Mouse (Mus musculus) cerebellum, adult 11-12 months (tissue): Measurements from ENCODE around the gene Gtf3a.

Source experiments
- DNase-seq: peaks from one replicate; pipeline ENCODE4 v3.0.0; 2022

Gtf3a gene

DNA sequence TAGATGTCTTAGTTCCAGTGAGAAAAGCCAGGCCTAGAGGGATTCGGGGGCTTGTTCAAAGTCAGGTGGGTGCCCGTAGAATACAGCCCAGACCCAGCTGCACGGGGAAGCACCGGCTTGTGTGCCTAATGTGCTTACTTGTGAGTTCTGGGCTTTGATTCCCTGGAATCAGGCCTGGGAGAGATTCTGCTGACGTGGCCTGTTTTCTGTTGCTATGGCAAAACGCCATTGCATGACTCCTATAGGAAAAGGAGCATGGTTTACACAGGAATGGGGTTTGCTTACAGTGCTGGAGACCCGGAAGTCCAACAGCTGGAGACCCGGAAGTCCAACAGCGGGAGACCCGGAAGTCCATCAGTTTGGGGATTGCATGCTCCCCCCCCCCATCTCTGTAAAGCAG is 39.1 kb downstream of the Gtf3a start:
- DNase-seq = no peak

DNA sequence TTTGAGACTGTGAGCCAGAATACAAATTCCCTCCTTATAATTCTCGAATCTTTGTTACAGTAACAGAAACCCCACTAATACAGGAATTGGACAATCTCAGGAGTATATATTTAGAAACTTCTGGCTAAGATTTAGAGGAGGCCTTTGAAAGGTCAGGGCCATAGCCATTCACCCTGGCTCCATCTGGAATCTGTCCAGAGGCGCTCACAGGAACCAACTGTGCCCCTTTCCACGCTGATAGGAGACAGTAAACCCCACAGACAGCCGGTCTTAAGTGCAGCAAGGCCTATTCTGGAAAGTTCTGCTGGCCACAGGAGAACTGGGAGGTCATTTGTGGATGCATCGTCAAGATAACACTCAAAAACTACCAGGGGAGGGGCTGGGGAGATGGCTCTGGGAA is 40.6 kb downstream of the Gtf3a start:
- DNase-seq = no peak

DNA sequence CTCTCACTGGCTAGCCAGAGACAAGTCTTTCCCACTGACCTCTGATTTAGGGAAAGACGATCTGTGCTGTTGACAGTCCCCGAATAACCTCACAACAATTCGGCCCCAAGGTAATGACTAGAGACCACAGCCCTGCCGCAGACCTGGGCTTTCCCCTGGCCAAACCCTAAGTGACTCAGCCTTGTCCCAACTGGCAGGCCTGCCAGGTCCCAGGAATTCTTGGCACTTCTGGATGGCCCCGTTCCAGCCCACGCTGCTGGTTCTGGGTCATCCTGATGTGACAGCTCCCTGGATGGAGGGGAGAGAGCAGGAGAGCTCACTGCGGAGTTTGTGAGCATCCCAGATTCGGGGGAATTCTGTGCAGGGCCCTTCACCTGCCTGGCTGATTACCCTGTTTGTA is 45.1 kb downstream of the Gtf3a start:
- DNase-seq = no peak

DNA sequence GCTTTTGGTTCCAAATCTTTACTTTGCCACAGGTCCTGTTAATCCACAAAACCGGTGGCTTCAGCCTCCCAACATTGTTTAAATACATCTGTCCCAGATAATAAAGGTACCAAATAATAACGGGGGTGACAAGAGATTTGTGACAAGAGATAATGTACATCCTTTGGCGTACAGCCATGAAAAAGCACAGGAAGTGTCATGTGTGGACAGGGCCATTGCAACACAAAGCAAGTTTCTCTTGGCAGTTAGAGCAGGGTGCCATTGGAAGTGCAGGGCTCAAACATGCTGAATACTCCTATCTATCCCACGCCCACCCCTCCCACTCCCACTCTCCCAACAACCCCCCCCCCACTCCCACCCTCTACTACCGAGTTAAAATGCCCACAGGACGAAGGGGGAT is 46.5 kb downstream of the Gtf3a start:
- DNase-seq = no peak

DNA sequence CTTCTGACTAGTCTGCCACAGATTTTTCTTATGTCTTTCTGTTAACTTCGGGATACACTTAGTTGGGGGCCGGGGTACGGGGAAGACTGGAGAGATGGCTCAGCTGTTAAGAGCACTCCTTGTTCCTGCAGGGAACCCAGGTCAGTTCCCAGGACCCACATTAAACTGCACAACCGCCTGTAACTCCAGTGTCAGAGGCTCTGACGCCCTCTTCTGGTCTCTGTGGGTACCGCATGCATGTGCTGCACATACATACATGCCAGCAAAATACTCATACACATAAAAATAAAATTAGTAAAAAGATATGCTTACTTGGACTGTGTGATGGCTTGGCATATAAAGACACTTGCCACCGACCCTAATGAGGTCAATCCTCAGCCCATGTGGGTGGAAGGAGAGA is 48.4 kb downstream of the Gtf3a start:
- no peak for DNase-seq

DNA sequence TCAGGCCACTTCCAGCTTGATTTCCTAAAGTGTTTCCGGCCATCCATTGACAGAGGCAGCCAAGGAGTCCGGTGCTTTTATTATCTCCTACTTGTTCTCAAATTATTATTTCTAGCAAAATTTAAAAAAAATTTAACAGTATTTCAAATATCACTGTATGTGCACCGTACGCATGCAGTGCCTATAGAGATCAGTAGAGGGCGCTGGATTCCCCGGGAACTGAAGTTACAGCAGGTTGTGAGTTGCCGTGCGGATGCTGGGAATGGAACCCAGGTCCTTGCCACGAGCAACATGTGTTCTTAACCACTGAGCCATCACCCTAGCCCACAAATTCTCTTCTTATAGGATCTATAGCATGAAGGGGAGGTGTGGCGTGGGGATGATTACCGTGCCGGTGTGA is 50.3 kb downstream of the Gtf3a start:
- DNase-seq = no peak

DNA sequence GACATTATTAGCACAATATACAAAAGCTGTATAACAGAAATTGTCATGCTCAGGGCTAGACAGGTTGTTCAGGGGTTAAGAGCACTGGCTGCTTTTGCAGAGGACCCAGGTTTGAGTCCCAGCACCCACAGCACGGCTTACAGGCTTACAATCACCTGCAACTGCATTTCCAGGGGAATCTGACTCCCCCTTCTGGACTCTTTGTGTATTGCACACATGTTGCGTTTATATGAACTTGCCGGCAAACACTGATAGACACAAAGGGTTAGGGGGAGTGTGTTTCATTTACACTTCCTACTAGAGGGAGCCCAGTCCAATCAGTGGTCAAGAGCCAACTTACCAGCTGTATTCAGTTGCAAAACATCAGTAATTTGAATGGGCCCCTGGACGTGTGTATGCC is 52.9 kb downstream of the Gtf3a start:
- no peak for DNase-seq

DNA sequence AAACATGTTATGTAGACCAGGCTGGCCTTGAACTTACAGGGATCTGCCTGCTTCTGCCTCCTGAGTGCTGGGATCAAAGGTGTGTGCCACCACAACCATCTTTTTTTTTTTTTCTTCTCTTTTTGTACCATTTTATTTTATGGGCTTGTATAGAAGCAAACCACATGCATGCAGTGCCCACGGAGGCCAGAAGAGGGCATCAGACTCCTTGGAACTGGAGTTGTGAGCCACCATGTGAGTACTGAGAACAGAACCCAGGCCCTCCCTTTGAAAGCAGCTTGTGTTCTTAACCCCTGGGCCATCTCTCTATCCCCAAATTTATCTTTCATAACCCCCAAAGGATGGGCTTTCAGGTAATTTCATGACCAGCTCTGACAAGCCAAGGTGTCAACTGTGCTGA is 54.8 kb downstream of the Gtf3a start:
- no peak for DNase-seq
